Mouse (Mus musculus) forelimb bud, embryonic 11.5 days (tissue): ENCODE measurements around the gene Fndc7.
"Not testable (repeated sequence)": the region's sequence is repeated elsewhere in the genome, so short reads cannot be mapped to it uniquely, and the experiment has no call there.

Experiments used
- DNase-seq: peaks from one replicate; pipeline ENCODE4 v3.0.0-alpha.2; 2012; ENCODE audit warnings: low read depth, low spot score

The Fndc7 gene

DNA sequence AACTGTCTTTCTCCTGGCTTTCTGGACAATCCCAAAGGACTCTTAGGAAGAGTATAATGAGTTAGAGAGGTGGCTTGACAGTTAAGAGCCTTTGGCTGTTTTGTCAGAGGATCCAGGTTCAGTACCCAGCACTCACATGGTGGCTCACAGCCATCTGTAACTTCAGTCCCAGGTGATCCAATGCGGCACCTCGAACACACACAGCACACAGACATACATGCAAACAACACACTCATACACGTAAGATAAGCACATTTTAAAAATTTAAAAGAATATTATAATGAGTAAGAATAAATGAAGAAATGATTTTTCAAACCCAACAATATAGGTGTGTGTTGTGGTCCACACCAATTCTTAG lies 2.2 kb downstream of the Fndc7 start:
- DNase-seq = no peak

DNA sequence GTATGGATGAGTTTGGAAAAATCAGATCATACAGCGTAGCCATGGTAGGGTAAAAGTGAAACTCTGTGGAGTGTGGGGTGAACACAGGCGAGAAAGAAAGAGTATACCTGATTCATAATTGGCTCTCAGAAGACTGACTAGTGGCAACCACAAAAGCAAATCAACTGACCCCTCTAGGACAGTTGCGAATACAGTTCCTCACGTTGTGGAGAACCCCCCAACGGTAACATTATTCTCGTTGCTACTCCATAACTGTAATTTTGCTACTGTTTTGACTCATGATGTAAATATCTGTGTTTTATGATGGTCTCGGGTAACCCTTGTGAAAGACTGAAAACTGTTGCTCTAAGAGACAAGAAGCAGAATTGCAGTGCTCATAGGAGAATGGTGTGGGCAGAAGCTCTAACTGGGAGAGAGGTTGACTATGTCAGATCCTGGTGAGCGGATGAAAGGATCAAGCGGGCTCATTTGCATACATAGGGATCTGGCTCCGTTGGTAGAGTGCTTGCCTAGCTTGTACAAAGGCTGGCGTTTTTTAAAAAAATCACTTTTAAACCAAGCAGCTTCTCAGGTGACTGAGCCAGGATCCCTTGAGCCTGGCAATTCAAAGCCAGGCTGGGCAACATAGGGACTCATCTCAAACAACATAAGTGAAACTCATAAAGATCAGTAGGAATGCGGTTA lies 2.7 kb downstream of the Fndc7 start:
- no peak for DNase-seq

DNA sequence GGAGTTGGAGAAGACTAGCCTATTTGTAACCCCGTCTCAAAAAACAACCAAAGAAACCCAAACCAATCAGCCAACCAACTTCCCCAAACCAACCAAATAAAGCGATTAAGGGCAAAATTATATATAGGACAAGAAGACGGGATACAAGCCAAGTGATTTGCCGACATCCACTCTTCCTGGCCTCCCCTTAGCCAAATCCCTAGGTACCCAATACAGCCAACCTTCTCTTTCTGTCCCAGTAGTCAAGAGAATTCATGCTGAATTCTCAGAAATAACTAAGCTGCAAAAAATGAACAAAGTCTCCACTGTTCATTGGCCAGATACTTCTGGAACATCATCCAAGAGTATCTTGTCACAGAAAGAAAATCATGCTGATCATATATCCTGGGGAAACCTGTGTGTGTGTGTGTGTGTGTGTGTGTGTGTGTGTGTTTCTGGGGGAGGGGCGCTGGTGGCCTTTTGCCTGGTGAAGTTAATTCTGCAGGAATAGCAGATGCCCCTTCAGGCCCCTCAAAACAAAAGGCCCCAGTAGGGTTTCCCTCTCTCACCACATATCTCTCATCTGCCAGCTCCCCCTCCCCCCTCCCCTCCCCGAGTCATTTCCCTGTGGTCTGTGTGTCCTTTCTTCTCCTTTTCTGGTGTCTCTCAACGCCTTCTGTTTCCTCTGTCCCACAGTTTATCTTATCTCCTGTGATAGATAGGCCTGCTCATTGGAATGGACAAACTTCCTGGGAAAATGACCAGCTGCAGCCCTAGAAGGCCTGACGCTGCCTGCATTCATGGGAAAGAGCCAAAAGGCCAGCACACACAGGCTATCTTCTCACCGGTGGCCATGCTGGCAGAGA lies 3.9 kb downstream of the Fndc7 start:
- DNase-seq = no peak

- no peak for DNase-seq
These were observed 5.0 kb downstream of the Fndc7 start for GRCm38 (mm10) chr3:108884706-108885289.

DNA sequence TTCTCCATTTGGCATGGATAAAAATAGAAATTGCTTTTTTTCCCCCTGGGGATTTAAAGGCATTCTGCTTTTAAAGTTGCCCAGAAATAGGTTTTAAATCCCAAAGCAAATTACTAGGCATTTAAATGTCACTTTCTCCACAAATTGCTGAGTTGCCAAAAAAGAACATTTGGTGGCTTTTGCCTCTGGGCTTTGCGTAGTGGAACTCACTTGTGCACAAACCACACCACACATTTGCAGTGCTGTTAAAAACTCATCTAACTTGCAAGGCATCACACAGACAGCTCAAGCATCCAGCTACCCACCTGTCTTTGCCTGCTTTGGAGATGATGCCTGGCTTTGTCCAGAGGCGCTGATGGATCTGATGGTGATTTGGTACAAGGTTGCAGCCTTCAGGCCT lies 6.7 kb downstream of the Fndc7 start:
- no peak for DNase-seq

DNA sequence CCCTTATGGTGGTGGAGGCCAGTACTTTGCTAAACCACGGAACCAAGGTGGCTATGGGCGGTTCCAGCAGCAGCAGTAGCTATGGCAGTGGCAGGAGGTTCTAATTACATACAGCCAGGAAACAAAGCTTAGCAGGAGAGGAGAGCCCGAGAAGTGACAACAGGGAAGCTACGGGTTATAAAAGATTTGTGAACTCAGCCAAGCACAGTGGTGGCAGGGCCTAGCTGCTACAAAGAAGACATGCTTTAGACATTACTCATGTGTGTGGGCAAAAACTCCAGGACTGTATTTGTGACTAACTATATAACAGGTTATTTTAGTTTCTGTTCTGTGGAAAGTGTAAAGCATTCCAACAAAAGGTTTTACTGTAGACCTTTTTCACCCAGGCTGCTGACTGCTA lies 7.9 kb downstream of the Fndc7 start:
- DNase-seq = not testable (repeated sequence)

GRCm38 (mm10) chr3:108880544-108881507 lies 9.0 kb downstream of the Fndc7 start:
- DNase-seq = no peak

GRCm38 (mm10) chr3:108879836-108880435 lies 9.9 kb downstream of the Fndc7 start:
- DNase-seq = no peak

DNA sequence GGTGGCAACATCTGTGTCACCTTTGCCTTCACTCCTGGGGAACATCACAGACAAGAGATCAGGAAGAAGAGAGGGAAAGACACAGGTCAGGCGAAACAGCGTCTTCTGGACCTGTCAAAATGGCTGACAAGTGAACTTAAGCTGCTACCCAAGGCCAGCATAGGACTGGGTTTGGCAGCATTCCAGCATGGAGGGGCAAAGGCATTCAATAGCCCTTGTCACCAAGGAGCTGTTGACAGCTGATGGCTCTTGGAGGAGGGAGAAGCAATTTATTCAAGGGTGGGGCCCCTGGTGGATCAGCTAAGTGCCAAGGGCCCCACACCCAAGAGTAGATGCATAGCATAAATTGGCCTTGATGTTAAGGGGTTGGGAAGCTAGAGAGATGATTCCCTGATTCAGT lies 10.7 kb downstream of the Fndc7 start:
- DNase-seq = no peak

DNA sequence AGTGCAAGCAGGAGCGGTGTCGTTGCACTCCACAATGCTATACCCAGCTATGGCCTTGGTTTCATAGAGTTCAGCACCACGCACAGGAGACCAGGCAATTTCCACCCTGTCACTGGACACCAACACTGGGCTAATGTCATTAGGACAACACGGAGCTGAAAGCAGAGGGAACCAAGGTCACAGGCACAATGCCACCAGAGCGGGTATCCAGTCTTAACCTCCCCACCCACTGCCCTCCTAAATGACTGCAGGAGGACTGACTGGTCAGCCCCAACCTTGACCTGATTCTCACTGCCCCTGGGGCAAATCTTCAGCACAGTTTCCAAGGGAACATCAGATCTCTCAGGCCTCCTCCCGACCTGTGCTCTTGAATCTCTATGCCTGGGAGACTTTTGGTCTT lies 19.2 kb downstream of the Fndc7 start:
- DNase-seq = no peak

DNA sequence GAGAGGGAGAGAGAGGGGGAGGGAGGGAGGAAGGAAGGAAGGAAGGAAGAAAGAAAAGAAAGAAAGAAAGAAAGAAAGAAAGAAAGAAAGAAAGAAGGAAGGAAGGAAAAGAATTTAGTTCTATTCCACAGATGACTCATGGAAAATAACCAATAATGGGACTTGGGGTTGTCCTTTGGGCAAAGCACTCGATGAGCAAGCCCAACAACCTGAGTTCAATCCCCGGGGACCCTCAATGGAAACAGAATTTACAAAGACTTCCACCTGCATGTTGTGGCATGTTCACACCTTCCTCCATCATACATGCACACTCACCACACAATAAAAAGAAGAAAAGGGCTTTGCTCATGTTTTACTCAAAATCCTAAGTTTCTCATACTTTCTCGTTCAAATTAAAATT lies 22.4 kb downstream of the Fndc7 start:
- no peak for DNase-seq

- DNase-seq = no peak
These were observed 24.1 kb downstream of the Fndc7 start for GRCm38 (mm10) chr3:108865676-108866075.

GRCm38 (mm10) chr3:108865129-108865528 lies 24.7 kb downstream of the Fndc7 start:
- no peak for DNase-seq

DNA sequence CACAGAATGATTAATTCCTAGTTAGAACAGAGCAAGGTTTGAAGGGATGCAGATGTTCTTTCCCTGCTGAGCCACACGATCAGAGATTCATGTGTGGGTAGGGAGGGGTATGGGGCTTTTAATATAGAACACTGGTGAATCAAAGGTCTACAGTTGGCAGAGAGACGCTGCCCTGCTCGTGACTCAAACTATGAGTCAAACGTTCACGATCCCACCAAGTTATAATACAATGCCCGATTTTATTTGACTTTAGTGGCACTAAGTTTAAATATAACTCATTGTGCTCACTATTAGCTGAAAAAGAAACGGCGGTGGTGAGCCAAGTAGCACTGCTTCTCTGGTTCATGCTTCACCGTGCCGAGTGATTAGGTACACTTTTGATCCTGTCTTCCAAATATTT lies 26.7 kb downstream of the Fndc7 start:
- no peak for DNase-seq

- not testable (repeated sequence) for DNase-seq
These were observed 27.5 kb downstream of the Fndc7 start for GRCm38 (mm10) chr3:108862282-108862681.

DNA sequence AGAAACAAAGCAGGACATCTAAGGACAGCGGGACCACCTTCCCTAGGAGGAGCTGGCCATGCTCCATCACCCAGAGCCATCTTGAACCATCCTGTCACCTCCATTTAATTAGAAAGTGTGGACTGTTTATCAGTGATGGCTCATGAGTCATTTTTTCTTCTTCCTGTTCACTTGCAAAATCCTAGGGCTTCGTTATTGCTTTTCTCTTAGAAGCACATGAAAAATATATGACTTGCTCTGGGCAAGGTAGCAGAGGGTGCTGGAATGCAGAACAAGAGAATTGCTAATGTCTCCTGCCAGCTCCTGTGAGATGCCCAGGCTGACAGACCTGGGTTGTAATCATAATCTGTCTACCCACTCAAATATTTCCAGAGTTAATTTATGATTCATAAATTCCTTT lies 29.0 kb downstream of the Fndc7 start:
- DNase-seq = no peak

DNA sequence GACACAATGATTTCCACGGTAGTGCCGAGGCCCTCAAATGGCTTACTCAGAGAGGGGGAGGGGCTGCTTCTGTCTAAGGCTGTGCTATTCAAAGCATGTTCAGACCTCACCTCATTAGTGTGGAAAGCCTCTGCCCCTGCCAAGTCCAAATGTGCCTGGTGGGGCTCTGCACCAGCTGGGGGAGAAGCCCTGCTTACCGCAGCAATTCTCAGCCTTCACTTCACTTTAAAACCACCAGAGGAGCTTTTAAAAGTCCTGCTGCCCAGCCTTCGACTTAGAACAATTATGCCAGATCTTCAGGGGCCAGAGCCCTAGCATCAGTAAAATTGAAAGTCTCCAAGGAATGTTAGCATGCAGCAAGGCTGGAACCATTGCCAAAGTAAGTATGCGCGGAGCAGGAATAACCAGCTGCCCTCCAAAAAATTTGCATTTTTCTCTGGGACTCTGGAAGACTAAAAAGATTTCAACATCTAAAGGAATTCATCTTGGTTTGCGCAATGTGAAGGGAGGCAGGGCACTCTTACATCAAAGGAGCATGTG lies 31.5 kb downstream of the Fndc7 start:
- peak; percentile 73 for DNase-seq

GRCm38 (mm10) chr3:108857714-108858113 lies 32.1 kb downstream of the Fndc7 start:
- no peak for DNase-seq

GRCm38 (mm10) chr3:108857124-108857470 lies 32.7 kb downstream of the Fndc7 start:
- DNase-seq = no peak

- peak; percentile 59 for DNase-seq
These were observed 33.3 kb downstream of the Fndc7 start for GRCm38 (mm10) chr3:108856386-108857123.
